Mouse (Mus musculus): ENCODE measurements at regions not wholly inside any gene's neighbourhood (a gene's known extent, or its start where the extent isn't known, plus 50 kb on each side); places are given as distances from the start of the nearest gene placed in this dataset.

GRCm38 (mm10) chr13:51962191-51962611 is 115.7 kb downstream of the Gadd45g start:
- TF ChIP-seq CTCF (IDR thresholded peaks at IDR 0.05; ENCODE audit: low read depth, low read length): no peak
- TF ChIP-seq POLR2A (IDR thresholded peaks at IDR 0.05; ENCODE audit: borderline replicate concordance, low read depth, low read length): no peak
